Mouse (Mus musculus): ENCODE results near the gene Pdilt.

Gene Pdilt

DNA sequence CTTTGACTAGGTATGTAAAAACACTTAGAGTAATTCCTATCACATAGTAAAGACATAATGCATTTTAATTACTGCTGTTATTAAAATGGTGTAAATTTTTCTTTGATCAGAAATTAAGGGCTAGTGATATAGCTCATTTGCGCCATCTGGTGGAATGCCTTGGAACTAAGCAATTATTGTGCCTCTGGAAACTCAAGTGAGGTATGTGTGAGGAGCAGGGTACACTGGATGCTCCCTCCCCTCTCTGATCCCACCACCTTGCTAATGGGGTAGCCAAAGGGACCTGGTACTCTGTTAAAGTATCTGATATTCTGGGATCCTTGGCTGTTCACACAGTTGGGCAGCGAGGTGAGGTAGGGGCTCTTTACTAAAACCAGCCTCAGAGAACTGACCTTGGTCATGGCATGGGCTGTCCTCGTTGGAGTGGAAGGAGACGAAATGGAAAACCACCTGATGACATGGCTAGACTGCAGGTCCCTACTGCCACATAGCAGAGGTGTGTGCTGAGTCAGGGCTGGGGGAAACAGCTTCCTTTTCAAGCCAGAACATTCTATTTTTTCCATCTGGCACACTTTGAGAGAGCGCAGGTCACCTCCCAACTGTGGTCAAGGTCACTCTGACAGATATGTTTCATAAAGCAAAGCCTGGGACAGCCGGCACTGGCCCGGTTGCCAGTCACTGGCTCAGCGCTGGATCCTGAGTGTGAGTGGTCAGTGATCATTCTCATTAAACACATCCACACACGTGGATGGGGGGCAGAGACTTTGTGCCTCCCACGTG is 7.6 kb downstream of the Pdilt start:
- in situ Hi-C loops (cut with MboI; ENCODE audit: low sequenced_read_pairs), result loop anchor here (25.0 kb wide), 1 partner anchor 503 kb away; no protein-coding TSS in a partner anchor

- in situ Hi-C loops (cut with MboI; ENCODE audit: low sequenced_read_pairs), result loop anchor here (25.0 kb wide), 1 partner anchor 501 kb away; no protein-coding TSS in a partner anchor
These were observed 10.2 kb downstream of the Pdilt start for GRCm38 (mm10) chr7:119513056-119513455.

DNA sequence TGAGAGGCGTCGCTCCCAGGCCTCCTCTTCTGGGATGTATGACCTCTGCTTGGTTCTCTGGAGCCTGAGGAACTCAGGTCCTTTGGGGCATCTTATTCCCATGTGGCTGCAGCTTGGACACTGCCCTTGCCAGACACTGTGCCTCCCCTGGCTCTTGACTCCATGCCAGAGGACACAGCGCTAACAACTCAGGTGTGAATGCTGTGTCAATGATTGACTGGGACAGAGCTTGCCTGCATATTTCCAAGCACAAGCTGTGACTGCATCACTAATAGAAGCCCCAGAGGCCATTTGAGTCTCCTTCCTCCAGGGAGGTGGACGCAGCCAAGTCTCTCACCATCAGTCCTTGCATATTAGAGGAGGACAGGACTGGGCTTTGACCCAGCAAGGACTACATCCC is 12.1 kb downstream of the Pdilt start:
- in situ Hi-C loops (cut with MboI; ENCODE audit: low sequenced_read_pairs), result loop anchor here (25.0 kb wide), 1 partner anchor 499 kb away; no protein-coding TSS in a partner anchor

GRCm38 (mm10) chr7:119490041-119490780 is 33.1 kb downstream of the Pdilt start:
- in situ Hi-C loops (cut with MboI; ENCODE audit: low sequenced_read_pairs), result no loop called here

DNA sequence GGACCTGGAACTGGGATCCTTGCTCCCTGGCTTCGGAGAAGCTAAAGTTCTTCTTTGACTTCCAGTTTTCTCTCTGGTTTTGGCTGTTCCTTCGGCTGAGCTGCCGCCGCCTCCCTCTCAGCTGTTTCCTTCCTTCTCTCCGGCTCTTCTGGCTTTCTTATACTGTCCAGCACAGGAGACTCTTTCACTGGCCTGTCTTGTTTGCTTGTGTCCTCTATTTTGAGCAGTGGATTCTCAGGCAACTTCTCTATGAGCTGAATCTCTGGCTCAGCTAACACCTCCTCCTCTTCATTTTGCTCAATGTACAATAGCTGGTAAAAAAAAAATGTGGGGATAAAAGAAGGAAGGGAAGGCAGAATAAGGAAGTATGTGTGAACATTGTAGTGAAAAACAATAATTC is 36.6 kb downstream of the Pdilt start:
- in situ Hi-C loops (cut with MboI; ENCODE audit: low sequenced_read_pairs), result no loop called here

GRCm38 (mm10) chr7:119484154-119484553 is 39.1 kb downstream of the Pdilt start:
- in situ Hi-C loops (cut with MboI; ENCODE audit: low sequenced_read_pairs), result no loop called here

DNA sequence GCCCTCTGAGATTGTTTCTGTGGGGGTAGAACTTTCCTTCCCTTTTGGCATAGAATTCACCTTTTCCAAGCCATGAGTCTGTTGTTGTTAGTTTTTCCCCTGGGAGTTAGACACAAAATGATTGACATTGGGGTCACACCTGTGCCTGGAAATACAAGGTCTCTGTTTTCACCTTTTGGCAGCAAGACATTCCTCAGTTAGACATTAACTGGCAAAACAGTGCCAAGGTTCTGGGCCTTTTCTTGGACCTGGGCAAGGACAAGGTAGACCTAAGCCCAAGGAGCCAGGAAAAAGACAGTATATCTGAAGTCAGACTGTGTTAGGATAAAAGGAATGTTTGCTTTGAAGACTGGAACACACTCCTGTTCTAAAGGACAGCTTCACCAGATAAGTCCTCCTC is 44.0 kb downstream of the Pdilt start, which contains the start of gene Umod:
Gene Umod (minus strand): TSS at position 27 of the 400 bp plus-strand sequence.
- in situ Hi-C loops (cut with MboI; ENCODE audit: low sequenced_read_pairs), result no loop called here

DNA sequence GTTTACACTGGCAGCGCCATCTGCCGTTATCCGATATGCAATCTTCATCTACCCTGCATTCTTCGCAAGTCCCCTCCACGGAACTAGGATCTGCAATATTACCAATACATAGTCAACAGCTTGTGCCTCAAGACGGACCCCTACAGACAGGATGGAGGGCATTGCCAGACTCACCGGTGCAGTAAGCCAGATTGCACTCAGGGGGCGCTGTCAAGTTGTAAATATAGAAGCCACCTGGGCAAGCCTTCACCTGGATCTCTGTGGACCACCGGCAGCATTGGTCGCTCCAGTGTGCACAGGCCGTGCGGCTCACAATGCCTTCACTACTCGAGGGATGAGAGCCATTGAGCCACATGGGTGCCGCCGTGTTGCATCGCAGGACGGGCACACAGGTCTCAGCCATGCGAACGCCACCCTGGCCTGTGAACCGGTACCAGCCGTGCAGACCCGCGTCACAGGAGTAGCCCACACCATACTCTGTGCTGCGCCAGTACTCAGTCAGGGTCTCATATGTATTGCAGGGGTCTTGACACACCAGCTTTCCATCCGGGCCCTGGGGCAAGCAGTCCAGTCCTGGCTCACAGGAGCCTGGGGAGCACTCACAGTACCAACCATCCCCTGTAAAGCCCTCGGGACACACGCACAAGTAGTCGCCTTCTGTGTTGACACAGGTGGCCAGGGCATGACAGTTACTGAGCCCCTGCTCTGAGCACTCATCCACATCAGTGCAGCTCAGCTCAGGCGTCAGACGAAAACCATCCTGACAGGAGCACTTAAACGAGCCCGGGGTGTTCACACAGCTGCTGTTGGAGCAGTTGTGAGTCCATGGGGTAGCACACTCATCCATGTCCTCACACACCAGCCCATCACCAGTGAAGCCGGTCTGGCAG is 46.5 kb downstream of the Pdilt start:
- in situ Hi-C loops (cut with MboI; ENCODE audit: low sequenced_read_pairs), result no loop called here

- in situ Hi-C loops (cut with MboI; ENCODE audit: low sequenced_read_pairs), result no loop called here
These were observed 64.1 kb downstream of the Pdilt start, which contains the start of gene Gp2 for GRCm38 (mm10) chr7:119459185-119459584. Gene Gp2, minus strand, starts transcription at chr7:119459285.

DNA sequence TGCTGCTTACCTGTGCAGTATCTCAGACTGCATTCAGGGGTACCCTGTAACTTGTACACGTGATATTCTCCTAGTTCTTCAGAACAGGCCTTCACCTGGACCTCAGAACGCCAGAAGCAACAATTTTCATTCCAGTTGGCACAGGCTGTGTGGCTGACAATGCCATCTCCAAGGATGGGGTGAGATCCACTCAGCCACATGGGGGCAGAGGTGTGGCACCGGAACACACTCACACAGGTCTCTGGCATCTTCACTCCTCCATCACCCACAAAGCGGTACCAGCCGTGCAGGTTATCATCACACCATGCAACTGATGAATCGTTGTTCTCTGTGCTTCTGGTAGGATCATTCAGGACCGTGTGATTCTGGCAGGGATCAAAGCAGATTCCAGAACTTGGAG is 69.1 kb downstream of the Pdilt start:
- in situ Hi-C loops (cut with MboI; ENCODE audit: low sequenced_read_pairs), result no loop called here

GRCm38 (mm10) chr7:119443849-119444248 is 79.4 kb downstream of the Pdilt start:
- in situ Hi-C loops (cut with MboI; ENCODE audit: low sequenced_read_pairs), result no loop called here

GRCm38 (mm10) chr7:119441938-119442337 is 81.4 kb downstream of the Pdilt start:
- in situ Hi-C loops (cut with MboI; ENCODE audit: low sequenced_read_pairs), result no loop called here
